Mouse (Mus musculus) gastrocnemius, adult 8-10 months (tissue): ENCODE measurements around the gene Gm21891. TPM values are rescaled to one million over a fixed set of nuclear protein-coding genes. Genes with fewer than 3 reads are reported as not detected.
"Not testable (repeated sequence)": the region's sequence is repeated elsewhere in the genome, so short reads cannot be mapped to it uniquely, and the experiment has no call there.

Experiments used
- DNase-seq, 2 experiments: peaks; one replicate each; pipeline ENCODE4 v3.0.0; 2022; ENCODE audit warnings: low spot score in 2 of 2
- total RNA-seq, 4 experiments: library from RNA; stranded (reverse); gene quantifications; 2 replicates each; pipeline ENCODE4 v1.2.4; 2022

Gene Gm21891
- not detected for total RNA-seq

- not testable (repeated sequence) for DNase-seq
Measured at GRCm38 (mm10) chrY:13133392-13133791, at the start of gene Gm21891. Gm21891 (minus strand) TSS chrY:13133492.

GRCm38 (mm10) chrY:13161668-13162067, 28.4 kb upstream of the Gm21891 start, which contains the start of gene Gm21425:
Gm21425 (plus strand) TSS chrY:13161968.
- DNase-seq, result not testable (repeated sequence)

Other genes starting within 250 kb of the Gm21891 start
- not detected for gene Gm20807, start 90.6 kb downstream of the Gm21891 start, total RNA-seq
- gene Gm21425, start 28.5 kb upstream of the Gm21891 start, total RNA-seq, result not detected
- gene Gm21828, start 90.4 kb upstream of the Gm21891 start, total RNA-seq, result not detected
- not detected for gene Gm21440, start 118.9 kb upstream of the Gm21891 start, total RNA-seq
- gene Gm21454, start 119.0 kb upstream of the Gm21891 start, total RNA-seq, result not detected
- not detected for gene Gm21725, start 215.6 kb upstream of the Gm21891 start, total RNA-seq